Mouse (Mus musculus) embryonic facial prominence, embryonic 13.5 days (tissue): ENCODE measurements around the gene Slc6a3. TPM values are rescaled to one million over a fixed set of nuclear protein-coding genes. Genes with fewer than 3 reads are reported as not detected.

Experiments
- ATAC-seq: fragments of 200-750 bp; cut with Nextera tagmentation; 2 replicates; pipeline ENCODE4 v1.8.0; 2017; ENCODE audit warnings: low read depth; ENCODE audit not compliant: insufficient number of reproducible peaks, insufficient read depth, low FRiP score, low TSS enrichment
- H3K27ac ChIP-seq: fragments of 300-500 bp; sonication (generic); 2 replicates; pipeline ENCODE4 v1.5.1; 2015; ENCODE audit warnings: moderate library complexity, mild to moderate bottlenecking, inconsistent platforms
- H3K27me3 ChIP-seq: fragments of 300-500 bp; sonication (generic); 2 replicates; pipeline ENCODE4 v1.6.1; 2015; ENCODE audit warnings: mild to moderate bottlenecking, inconsistent platforms
- H3K36me3 ChIP-seq: fragments of 300-500 bp; sonication (generic); 2 replicates; pipeline ENCODE4 v1.6.1; 2015; ENCODE audit warnings: mild to moderate bottlenecking, inconsistent platforms
- H3K4me1 ChIP-seq: fragments of 300-500 bp; sonication (generic); 2 replicates; pipeline ENCODE4 v1.6.1; 2015; ENCODE audit warnings: inconsistent platforms
- H3K4me2 ChIP-seq: fragments of 300-500 bp; sonication (generic); 2 replicates; pipeline ENCODE4 v1.6.1; 2015; ENCODE audit warnings: moderate library complexity, mild to moderate bottlenecking, inconsistent platforms
- H3K4me3 ChIP-seq: fragments of 300-500 bp; sonication (generic); 2 replicates; pipeline ENCODE4 v1.5.1; 2015; ENCODE audit warnings: mild to moderate bottlenecking, inconsistent platforms
- H3K9ac ChIP-seq: fragments of 300-500 bp; sonication (generic); 2 replicates; pipeline ENCODE4 v1.6.1; 2015; ENCODE audit warnings: mild to moderate bottlenecking, inconsistent platforms
- H3K9me3 ChIP-seq: fragments of 300-500 bp; sonication (generic); 2 replicates; pipeline ENCODE4 v1.6.1; 2016; ENCODE audit warnings: inconsistent platforms
- WGBS: fragments of 180-500 bp; shearing (Covaris S2); methylation state at CpG from one replicate; pipeline ENCODE4 v1.1.7; 2015; ENCODE audit warnings: mixed read lengths; 5-methylcytosine and 5-hydroxymethylcytosine counted together
- polyA plus RNA-seq: library from polyadenylated mRNA; unstranded; fragments of >200 nt; fragmentation: Nextera tagmentation; extraction: Ambion mirVana; gene quantifications from 2 replicates; pipeline ENCODE4 v1.2.1, GENCODE M21; 2015

Gene Slc6a3
- polyA plus RNA-seq, result 0.10 and 0.13 TPM in 2 replicates

DNA sequence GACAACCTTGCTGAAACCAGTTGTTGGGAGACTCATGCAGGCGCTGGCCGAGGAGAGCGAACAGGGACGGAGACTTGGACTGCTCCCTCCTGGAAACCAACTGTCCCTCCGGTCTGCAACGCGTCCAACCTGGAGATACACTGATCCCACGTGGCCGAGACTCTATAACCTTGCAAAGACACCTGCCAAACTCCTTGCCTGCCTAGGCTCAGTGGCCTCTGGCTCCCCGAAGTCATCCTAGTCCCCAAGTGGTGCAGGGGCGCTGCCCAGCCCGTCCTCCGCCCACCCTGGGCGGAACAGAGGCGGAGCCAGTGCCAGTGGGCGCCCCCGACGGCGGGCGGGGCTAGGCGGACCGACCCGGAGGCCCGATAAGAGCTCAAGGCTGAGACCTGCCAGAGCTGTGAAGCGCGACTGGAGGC, at the start of gene Slc6a3:
Gene Slc6a3, plus strand, starts transcription at position 345 of the 419 bp plus-strand sequence.
- Histone ChIP-seq H3K9me3 (no peaks in the 10 kb centered on the region), H3K9ac (peak within 1 kb of the TSS; percentile 53), H3K4me1 (peaks cover 11% of the 10 kb centered on the region), H3K27me3 (peaks cover 55% of the 10 kb centered on the region), H3K4me3 (peak within 1 kb of the TSS; percentile 43), H3K4me2 (peak within 1 kb of the TSS; percentile 73), H3K36me3 (no peaks in the 10 kb centered on the region), H3K27ac (no peak within 1 kb of the TSS)
- under 1% methylated on average over 26 of the region's 26 CpGs for WGBS
- peak; percentile 71 for ATAC-seq

DNA sequence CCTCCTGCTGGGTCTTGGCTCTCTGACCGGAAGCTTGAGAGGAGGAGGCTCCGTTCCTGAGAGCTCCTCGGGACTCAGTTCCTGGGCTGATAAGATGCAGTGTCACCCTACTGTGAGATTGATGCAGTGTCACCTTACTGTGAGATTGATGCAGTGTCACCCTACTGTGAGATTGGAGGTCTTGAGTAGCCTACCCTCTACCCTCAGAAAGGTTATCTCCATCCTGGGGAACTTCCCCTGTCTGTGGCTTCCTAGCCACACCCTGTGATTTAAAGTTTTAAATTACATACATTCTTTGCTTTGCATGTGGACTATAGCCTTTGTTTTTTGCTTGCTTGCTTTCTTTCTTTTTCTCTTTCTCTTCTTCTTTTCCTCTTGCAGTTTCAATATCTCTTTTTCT, 48.4 kb upstream of the Slc6a3 start:
- H3K4me1 ChIP-seq, result no peaks in the 10 kb centered on the region
- H3K9me3 ChIP-seq, result peaks cover 4% of the 10 kb centered on the region; the same call in 1 of the 2 replicates
- H3K27ac ChIP-seq, result no peak overlapping the region
- H3K27me3 ChIP-seq, result no peaks in the 10 kb centered on the region
- H3K9ac ChIP-seq, result no peak overlapping the region
- 80% methylated on average over 3 of the region's 3 CpGs for WGBS
- no peak for ATAC-seq
- no peak overlapping the region for H3K4me3 ChIP-seq
- H3K36me3 ChIP-seq, result peaks cover 70% of the 10 kb centered on the region
- H3K4me2 ChIP-seq, result no peak overlapping the region

GRCm38 (mm10) chr13:73488707-73489106, 47.8 kb upstream of the Slc6a3 start:
- peaks cover 4% of the 10 kb centered on the region; the same call in 1 of the 2 replicates for H3K9me3 ChIP-seq
- no peaks in the 10 kb centered on the region for H3K4me1 ChIP-seq
- H3K4me2 ChIP-seq, result no peak overlapping the region
- no peaks in the 10 kb centered on the region for H3K27me3 ChIP-seq
- ATAC-seq, result no peak
- H3K36me3 ChIP-seq, result peaks cover 74% of the 10 kb centered on the region
- H3K27ac ChIP-seq, result no peak overlapping the region
- H3K4me3 ChIP-seq, result no peak overlapping the region
- no peak overlapping the region for H3K9ac ChIP-seq
- 85% methylated on average over 9 of the region's 9 CpGs for WGBS

- WGBS, result 86% methylated on average over 3 of the region's 3 CpGs
- H3K9me3 ChIP-seq, result peaks cover 4% of the 10 kb centered on the region; the same call in 1 of the 2 replicates
- no peak overlapping the region for H3K27ac ChIP-seq
- no peak for ATAC-seq
- no peak overlapping the region for H3K4me3 ChIP-seq
- no peaks in the 10 kb centered on the region for H3K4me1 ChIP-seq
- no peaks in the 10 kb centered on the region for H3K27me3 ChIP-seq
- H3K4me2 ChIP-seq, result no peak overlapping the region
- no peak overlapping the region for H3K9ac ChIP-seq
- peaks cover 79% of the 10 kb centered on the region for H3K36me3 ChIP-seq
Measured at GRCm38 (mm10) chr13:73489986-73490385, 46.6 kb upstream of the Slc6a3 start.

DNA sequence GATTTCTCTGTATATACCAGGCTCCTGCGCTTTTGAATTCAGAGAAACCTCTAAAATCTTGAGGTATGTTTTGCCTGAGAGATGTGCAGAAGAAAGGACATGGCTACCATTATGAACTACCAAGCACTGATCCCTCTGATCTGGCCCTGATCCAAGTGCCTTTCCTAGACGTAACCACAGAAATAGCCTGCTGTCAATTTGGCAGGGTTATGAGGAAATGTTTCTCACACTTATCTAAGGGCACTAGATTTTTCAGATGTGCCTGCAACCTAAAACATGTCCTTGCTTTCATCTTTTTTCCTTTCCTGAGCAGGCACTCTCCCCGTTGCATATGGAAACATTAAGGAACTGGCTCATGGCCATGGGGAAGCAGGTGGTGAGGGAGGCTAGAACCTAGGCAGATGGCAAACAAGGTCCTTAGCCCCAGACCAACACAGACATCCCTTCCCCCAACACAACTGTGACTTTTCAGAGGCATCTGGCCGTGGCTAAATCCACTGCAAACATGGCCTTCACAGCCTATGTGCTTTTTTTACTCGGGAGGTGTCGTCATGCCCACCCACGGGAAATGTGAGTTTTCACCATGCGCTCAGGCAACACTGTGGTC, 45.9 kb upstream of the Slc6a3 start:
- no peak overlapping the region for H3K9ac ChIP-seq
- no peak overlapping the region for H3K27ac ChIP-seq
- no peak overlapping the region for H3K4me3 ChIP-seq
- H3K27me3 ChIP-seq, result no peaks in the 10 kb centered on the region
- peaks cover 4% of the 10 kb centered on the region; the same call in 1 of the 2 replicates for H3K9me3 ChIP-seq
- ATAC-seq, result 0 out of 2 replicates have a peak, but pooled peaks have one; percentile 32
- H3K4me2 ChIP-seq, result no peak overlapping the region
- peaks cover 79% of the 10 kb centered on the region for H3K36me3 ChIP-seq
- WGBS, result 77% methylated on average over 8 of the region's 8 CpGs
- no peaks in the 10 kb centered on the region for H3K4me1 ChIP-seq

GRCm38 (mm10) chr13:73493183-73493582, 43.4 kb upstream of the Slc6a3 start:
- whole genome bisulfite sequencing, result 90% methylated on average over 4 of the region's 4 CpGs
- Histone ChIP-seq H3K27me3 (no peaks in the 10 kb centered on the region), H3K9me3 (no peaks in the 10 kb centered on the region), H3K4me3 (no peak overlapping the region), H3K9ac (no peak overlapping the region), H3K27ac (no peak overlapping the region), H3K36me3 (peaks cover 87% of the 10 kb centered on the region), H3K4me1 (no peaks in the 10 kb centered on the region), H3K4me2 (no peak overlapping the region)
- ATAC-seq, result no peak

GRCm38 (mm10) chr13:73494528-73494927, 42.0 kb upstream of the Slc6a3 start:
- Histone ChIP-seq H3K9ac (no peak overlapping the region), H3K27ac (no peak overlapping the region), H3K4me1 (no peaks in the 10 kb centered on the region), H3K27me3 (no peaks in the 10 kb centered on the region), H3K4me3 (no peak overlapping the region), H3K4me2 (no peak overlapping the region), H3K9me3 (no peaks in the 10 kb centered on the region), H3K36me3 (peaks cover 90% of the 10 kb centered on the region)
- ATAC-seq, result no peak
- 92% methylated on average over 9 of the region's 9 CpGs for WGBS

DNA sequence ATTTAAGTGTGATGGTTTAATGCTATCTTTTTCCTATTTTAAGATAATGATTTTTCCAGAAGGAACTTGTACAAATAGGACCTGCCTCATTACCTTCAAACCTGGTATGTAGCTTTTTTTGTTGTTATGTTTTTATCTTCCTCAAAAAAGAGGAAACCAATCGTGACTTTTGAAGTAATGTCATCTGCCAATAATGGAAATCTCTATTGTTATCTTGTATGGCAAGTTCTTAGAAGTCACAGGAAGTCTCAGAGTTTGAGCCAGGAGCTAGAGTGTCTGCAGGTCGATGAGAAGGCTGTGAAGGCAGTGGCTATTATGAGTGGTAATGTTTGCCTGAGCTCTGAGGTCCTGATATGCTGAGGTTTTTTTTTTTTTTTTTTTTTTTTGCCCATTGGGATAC, 40.4 kb upstream of the Slc6a3 start:
- H3K27me3 ChIP-seq, result no peaks in the 10 kb centered on the region
- no peaks in the 10 kb centered on the region for H3K9me3 ChIP-seq
- ATAC-seq, result no peak
- H3K4me3 ChIP-seq, result no peak overlapping the region
- H3K4me2 ChIP-seq, result no peak overlapping the region
- 70% methylated on average over 2 of the region's 2 CpGs for WGBS
- no peaks in the 10 kb centered on the region for H3K4me1 ChIP-seq
- no peak overlapping the region for H3K9ac ChIP-seq
- H3K27ac ChIP-seq, result no peak overlapping the region
- H3K36me3 ChIP-seq, result peaks cover 91% of the 10 kb centered on the region

- no peak for ATAC-seq
- 71% methylated on average over 6 of the region's 6 CpGs for WGBS
- Histone ChIP-seq H3K4me3 (no peak overlapping the region), H3K9ac (no peak overlapping the region), H3K27ac (no peak overlapping the region), H3K4me1 (no peaks in the 10 kb centered on the region), H3K4me2 (no peak overlapping the region), H3K36me3 (peaks cover 82% of the 10 kb centered on the region), H3K9me3 (no peaks in the 10 kb centered on the region), H3K27me3 (no peaks in the 10 kb centered on the region)
Measured at GRCm38 (mm10) chr13:73499893-73500604, 36.5 kb upstream of the Slc6a3 start.

GRCm38 (mm10) chr13:73502719-73503118, 33.8 kb upstream of the Slc6a3 start:
- no peak overlapping the region for H3K27ac ChIP-seq
- no peak overlapping the region for H3K4me3 ChIP-seq
- ATAC-seq, result no peak
- 68% methylated on average over 2 of the region's 2 CpGs for WGBS
- H3K27me3 ChIP-seq, result no peaks in the 10 kb centered on the region
- peaks cover 74% of the 10 kb centered on the region for H3K36me3 ChIP-seq
- H3K4me1 ChIP-seq, result no peaks in the 10 kb centered on the region
- H3K9me3 ChIP-seq, result no peaks in the 10 kb centered on the region
- no peak overlapping the region for H3K4me2 ChIP-seq
- H3K9ac ChIP-seq, result no peak overlapping the region

DNA sequence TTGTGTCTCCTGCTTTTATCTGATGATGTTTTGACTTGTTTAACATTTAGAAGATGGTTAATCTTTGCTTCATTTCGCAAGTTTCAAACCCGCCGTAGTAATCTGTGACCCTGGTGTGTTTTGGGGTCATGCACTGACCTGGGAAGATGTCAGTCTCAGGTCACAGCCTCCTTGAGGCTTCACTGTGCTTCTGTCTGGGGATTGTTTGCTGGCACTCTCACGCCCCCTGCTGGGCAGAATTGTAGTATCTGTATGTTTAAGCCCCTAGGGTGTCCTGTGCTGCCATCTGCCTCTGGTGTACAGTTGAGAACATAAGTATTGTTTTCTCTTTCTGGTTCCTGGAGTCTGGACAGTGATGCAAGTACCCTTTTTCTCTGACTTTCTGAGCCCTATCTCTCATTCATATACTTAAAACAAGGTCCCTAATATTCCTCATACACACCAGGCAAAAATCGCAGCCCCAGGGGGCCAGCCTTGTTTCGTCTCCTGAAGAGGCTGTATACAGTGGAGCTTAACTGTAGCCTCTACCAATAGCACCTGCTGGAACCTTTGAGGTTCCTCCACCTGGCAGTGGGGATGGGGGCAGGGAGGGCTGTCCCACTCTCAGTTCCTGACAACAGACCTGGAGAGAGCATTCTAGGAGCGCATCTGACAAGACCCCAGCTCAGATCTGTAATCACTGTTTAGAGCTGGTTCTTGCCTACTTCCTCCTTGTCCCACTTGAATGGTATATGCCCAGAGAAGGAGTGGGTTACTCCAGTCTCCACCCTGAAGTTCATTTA, 30.7 kb upstream of the Slc6a3 start:
- no peak for ATAC-seq

More for the DNA sequence above, 30.7 kb upstream of the Slc6a3 start:
- H3K9me3 ChIP-seq, result no peaks in the 10 kb centered on the region
- no peaks in the 10 kb centered on the region for H3K4me1 ChIP-seq
- WGBS, result 55% methylated on average over 7 of the region's 7 CpGs
- H3K27me3 ChIP-seq, result no peaks in the 10 kb centered on the region
- no peak overlapping the region for H3K4me2 ChIP-seq
- H3K36me3 ChIP-seq, result peaks cover 68% of the 10 kb centered on the region
- H3K4me3 ChIP-seq, result no peak overlapping the region
- H3K27ac ChIP-seq, result no peak overlapping the region
- H3K9ac ChIP-seq, result no peak overlapping the region
